Mouse (Mus musculus) urinary bladder, postnatal 36 days (tissue): ENCODE results near the gene Gm5431.
"Not testable (repeated sequence)": the region's sequence is repeated elsewhere in the genome, so short reads cannot be mapped to it uniquely, and the experiment has no call there.

Experiments
- DNase-seq, 2 experiments: peaks; one replicate each; pipeline ENCODE4 v3.0.0; 2022; ENCODE audit warnings: low spot score in 2 of 2, mixed read lengths in 1 of 2

Gm5431 gene

GRCm38 (mm10) chr11:48871201-48871772, 30.7 kb downstream of the Gm5431 start, which contains the start of gene Irgm1:
Irgm1 (minus strand) TSS chr11:48871683.
- peak in 1 of 2 experiments; percentile 64 for DNase-seq

- DNase-seq: no peak
Measured at GRCm38 (mm10) chr11:48870781-48871180, 31.2 kb downstream of the Gm5431 start.

GRCm38 (mm10) chr11:48869380-48870110, 32.5 kb downstream of the Gm5431 start:
- DNase-seq: no peak

GRCm38 (mm10) chr11:48866481-48866880, 35.5 kb downstream of the Gm5431 start:
- DNase-seq: no peak

- DNase-seq: no peak
Measured at GRCm38 (mm10) chr11:48863808-48864207, 38.2 kb downstream of the Gm5431 start.

GRCm38 (mm10) chr11:48862784-48863319, 39.2 kb downstream of the Gm5431 start:
- no peak for DNase-seq

GRCm38 (mm10) chr11:48859014-48859413, 43.0 kb downstream of the Gm5431 start:
- DNase-seq: no peak

- peak; percentile 88 to 90 for DNase-seq
Measured at GRCm38 (mm10) chr11:48853474-48854180, 48.4 kb downstream of the Gm5431 start.

GRCm38 (mm10) chr11:48852624-48853473, 49.2 kb downstream of the Gm5431 start:
- no peak for DNase-seq

GRCm38 (mm10) chr11:48852190-48852589, 49.8 kb downstream of the Gm5431 start:
- DNase-seq: no peak

GRCm38 (mm10) chr11:48851270-48851995, 50.6 kb downstream of the Gm5431 start:
- no peak for DNase-seq

- no peak for DNase-seq
Measured at GRCm38 (mm10) chr11:48850240-48850639, 51.8 kb downstream of the Gm5431 start.

GRCm38 (mm10) chr11:48846881-48847280, 55.1 kb downstream of the Gm5431 start:
- DNase-seq: no peak

- not testable (repeated sequence) for DNase-seq
Measured at GRCm38 (mm10) chr11:48846362-48846761, 55.7 kb downstream of the Gm5431 start.

GRCm38 (mm10) chr11:48845244-48845815, 56.7 kb downstream of the Gm5431 start:
- no peak for DNase-seq

- DNase-seq: no peak
Measured at GRCm38 (mm10) chr11:48844309-48844708, 57.7 kb downstream of the Gm5431 start.

- no peak for DNase-seq
Measured at GRCm38 (mm10) chr11:48843202-48843601, 58.8 kb downstream of the Gm5431 start.

GRCm38 (mm10) chr11:48842378-48842792, 59.6 kb downstream of the Gm5431 start:
- no peak for DNase-seq

- no peak for DNase-seq
Measured at GRCm38 (mm10) chr11:48841213-48841612, 60.8 kb downstream of the Gm5431 start.

GRCm38 (mm10) chr11:48840805-48841204, 61.2 kb downstream of the Gm5431 start:
- no peak for DNase-seq
